Mouse (Mus musculus) left cerebral cortex, postnatal 10 days (tissue): ENCODE results near the gene Znrf2. TPM values are rescaled to one million over a fixed set of nuclear protein-coding genes. Genes with fewer than 3 reads are reported as not detected.

Source experiments
- DNase-seq, 2 experiments: peaks; one replicate each; pipeline ENCODE4 v3.0.0; 2021 to 2022; ENCODE audit warnings: low spot score in 2 of 2, mixed read lengths in 1 of 2; ENCODE audit errors: extremely low spot score in 1 of 2
- intact Hi-C: fragments of 180-260 bp; cut with DNase I; formaldehyde crosslinking; loops from one replicate; pipeline ENCODE4 v1.15.1; 2025
- total RNA-seq, 2 experiments: library from RNA; stranded (reverse); gene quantifications; 2 replicates each; pipeline ENCODE4 v1.2.3; 2021

The Znrf2 gene
- total RNA-seq, 2 experiments from 2014 or later = 31.7 to 35.2 TPM

- no peak for DNase-seq
- intact Hi-C loops = no loop called here
Observed at GRCm38 (mm10) chr6:54886195-54886594, 69.5 kb downstream of the Znrf2 start.

- intact Hi-C loops = no loop called here
- DNase-seq = no peak
Observed at GRCm38 (mm10) chr6:54890221-54890620, 73.5 kb downstream of the Znrf2 start.

GRCm38 (mm10) chr6:54891384-54891783 lies 74.7 kb downstream of the Znrf2 start:
- intact Hi-C loops = no loop called here

GRCm38 (mm10) chr6:54900256-54900655 lies 83.5 kb downstream of the Znrf2 start:
- intact Hi-C loops = loop anchor here (10.0 kb wide), 1 partner anchor 195 kb away; no protein-coding TSS in a partner anchor
- no peak for DNase-seq

More at GRCm38 (mm10) chr6:54891384-54891783, 74.7 kb downstream of the Znrf2 start:
- no peak for DNase-seq

- intact Hi-C loops = loop anchor here (10.0 kb wide), 1 partner anchor 198 kb away; no protein-coding TSS in a partner anchor
- DNase-seq = no peak
Observed at GRCm38 (mm10) chr6:54902547-54902946, 85.8 kb downstream of the Znrf2 start.

- intact Hi-C loops = loop anchor here (10.0 kb wide), 1 partner anchor 202 kb away; no protein-coding TSS in a partner anchor
- no peak for DNase-seq
Observed at GRCm38 (mm10) chr6:54906053-54907040, 89.6 kb downstream of the Znrf2 start.

GRCm38 (mm10) chr6:54914977-54915376 lies 98.3 kb downstream of the Znrf2 start:
- intact Hi-C loops = loop anchor here (5.0 to 10.0 kb wide), 2 partner anchors 57 to 250 kb away; partner anchors contain the start of gene Nod1
- DNase-seq = no peak

- no peak for DNase-seq
- intact Hi-C loops = loop anchor here (5.0 to 10.0 kb wide), 2 partner anchors 56 to 249 kb away; partner anchors contain the start of gene Nod1
Observed at GRCm38 (mm10) chr6:54916163-54916562, 99.4 kb downstream of the Znrf2 start.

- no peak for DNase-seq
- intact Hi-C loops = loop anchor here (5.0 to 10.0 kb wide), 2 partner anchors 55 to 248 kb away; partner anchors contain the start of gene Nod1
Observed at GRCm38 (mm10) chr6:54916941-54917340, 100.2 kb downstream of the Znrf2 start.

- intact Hi-C loops = loop anchor here (5.0 to 10.0 kb wide), 2 partner anchors 55 to 247 kb away; partner anchors contain the start of gene Nod1
Observed at GRCm38 (mm10) chr6:54917523-54917922, 100.8 kb downstream of the Znrf2 start.

GRCm38 (mm10) chr6:54918521-54918920 lies 101.8 kb downstream of the Znrf2 start:
- intact Hi-C loops = loop anchor here (5.0 to 10.0 kb wide), 2 partner anchors 54 to 246 kb away; partner anchors contain the start of gene Nod1
- no peak for DNase-seq

More at GRCm38 (mm10) chr6:54917523-54917922, 100.8 kb downstream of the Znrf2 start:
- peak; percentile 20 to 67 for DNase-seq

- intact Hi-C loops = no loop called here
- no peak for DNase-seq
Observed at GRCm38 (mm10) chr6:54924538-54924937, 107.8 kb downstream of the Znrf2 start.

- no peak for DNase-seq
- intact Hi-C loops = no loop called here
Observed at GRCm38 (mm10) chr6:54925736-54926440, 109.2 kb downstream of the Znrf2 start.

- intact Hi-C loops = no loop called here
- no peak for DNase-seq
Observed at GRCm38 (mm10) chr6:54926899-54927298, 110.2 kb downstream of the Znrf2 start.

- intact Hi-C loops = no loop called here
- no peak for DNase-seq
Observed at GRCm38 (mm10) chr6:54927946-54928345, 111.2 kb downstream of the Znrf2 start.

GRCm38 (mm10) chr6:54931641-54932040 lies 114.9 kb downstream of the Znrf2 start:
- intact Hi-C loops = no loop called here
- DNase-seq = no peak

GRCm38 (mm10) chr6:54932526-54932925 lies 115.8 kb downstream of the Znrf2 start:
- no peak for DNase-seq
- intact Hi-C loops = no loop called here

- no peak for DNase-seq
- intact Hi-C loops = no loop called here
Observed at GRCm38 (mm10) chr6:54933216-54933615, 116.5 kb downstream of the Znrf2 start.

GRCm38 (mm10) chr6:54933866-54934265 lies 117.2 kb downstream of the Znrf2 start:
- no peak for DNase-seq
- intact Hi-C loops = no loop called here
